Mouse (Mus musculus) layer of hippocampus, adult 9-10 months (tissue): ENCODE measurements around the gene Elp1.

Experiments
- DNase-seq: peaks from one replicate; pipeline ENCODE4 v3.0.0; 2022; ENCODE audit warnings: low spot score

Gene Elp1

DNA sequence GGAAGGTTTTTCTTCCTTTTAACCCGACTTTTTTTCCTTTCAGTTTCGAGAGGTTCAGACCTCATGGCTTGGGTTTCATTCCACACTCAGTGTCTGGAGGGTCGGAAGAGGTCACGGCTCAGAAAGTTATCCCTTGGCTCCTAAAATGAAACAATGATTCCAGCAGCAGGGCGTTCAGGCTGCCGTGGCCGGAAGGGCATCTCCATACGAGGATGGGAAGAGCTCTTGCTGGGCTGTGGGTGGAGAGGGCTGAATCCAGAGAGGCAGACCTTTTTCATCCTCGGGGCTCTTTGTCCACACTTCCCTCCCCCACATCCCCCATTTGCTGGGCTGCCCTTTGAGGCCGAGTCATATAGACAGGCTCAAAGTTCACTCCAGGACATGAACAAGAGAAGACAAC is 99.9 kb downstream of the Elp1 start:
- no peak for DNase-seq
